Mouse (Mus musculus) spleen, postnatal 4 days (tissue): ENCODE measurements around the gene Orc1.

Experiments used
- DNase-seq, 2 experiments: peaks; one replicate each; pipeline ENCODE4 v3.0.0; 2022; ENCODE audit warnings: low spot score in 2 of 2

Orc1 gene

GRCm38 (mm10) chr4:108635101-108635500, 55.9 kb downstream of the Orc1 start:
- DNase-seq: no peak

GRCm38 (mm10) chr4:108637721-108638120, 58.5 kb downstream of the Orc1 start:
- no peak for DNase-seq

- DNase-seq: no peak
Observed at GRCm38 (mm10) chr4:108638752-108639151, 59.5 kb downstream of the Orc1 start.

- no peak for DNase-seq
Observed at GRCm38 (mm10) chr4:108664407-108664806, 85.2 kb downstream of the Orc1 start.
